Mouse (Mus musculus) forebrain, postnatal 0 days (tissue): ENCODE data around the gene Fam53a. TPM values are rescaled to one million over a fixed set of nuclear protein-coding genes. Genes with fewer than 3 reads are reported as not detected.

Source experiments
- ATAC-seq: fragments of 200-750 bp; cut with Nextera tagmentation; 2 replicates; pipeline ENCODE4 v1.8.0; 2017; ENCODE audit warnings: mild to moderate bottlenecking, moderate library complexity
- DNase-seq: peaks from one replicate; pipeline ENCODE4 v3.0.0-alpha.2; 2015
- H3K27ac ChIP-seq: fragments of 300-500 bp; sonication (generic); 2 replicates; pipeline ENCODE4 v1.5.1; 2014; ENCODE audit warnings: low read depth, mild to moderate bottlenecking, antibody characterized with exemption, low read length, moderate library complexity, mixed read lengths
- H3K27me3 ChIP-seq: fragments of 300-500 bp; sonication (generic); 2 replicates; pipeline ENCODE4 v1.6.1; 2014; ENCODE audit warnings: mild to moderate bottlenecking, low read length, mixed read lengths; ENCODE audit not compliant: insufficient read depth
- H3K36me3 ChIP-seq: fragments of 300-500 bp; sonication (generic); 2 replicates; pipeline ENCODE4 v1.6.1; 2014; ENCODE audit warnings: mild to moderate bottlenecking, moderate library complexity; ENCODE audit not compliant: insufficient read depth
- H3K4me1 ChIP-seq: fragments of 300-500 bp; sonication (generic); 2 replicates; pipeline ENCODE4 v1.6.1; 2014; ENCODE audit warnings: antibody characterized with exemption; ENCODE audit not compliant: insufficient read depth
- H3K4me2 ChIP-seq: fragments of 300-500 bp; sonication (generic); 2 replicates; pipeline ENCODE4 v1.6.1; 2014; ENCODE audit warnings: low read depth, mild to moderate bottlenecking, moderate library complexity
- H3K4me3 ChIP-seq: fragments of 300-500 bp; sonication (generic); 2 replicates; pipeline ENCODE4 v1.5.1; 2014; ENCODE audit warnings: low read depth, low read length, mixed read lengths
- H3K9ac ChIP-seq: fragments of 300-500 bp; sonication (generic); 2 replicates; pipeline ENCODE4 v1.6.1; 2014; ENCODE audit warnings: mild to moderate bottlenecking
- H3K9me3 ChIP-seq: fragments of 300-500 bp; sonication (generic); 2 replicates; pipeline ENCODE4 v1.6.1; 2016; ENCODE audit warnings: low read length
- CTCF ChIP-seq: sonication (generic); IDR thresholded peaks from 2 replicates; pipeline ENCODE4 v1.5.1; 2016; ENCODE audit warnings: antibody characterized with exemption, control low read depth, low read depth
- WGBS: fragments of 180-500 bp; shearing (Covaris S2); extraction: QIAGEN DNeasy Blood & Tissue Kit; methylation state at CpG from one replicate; pipeline ENCODE4 v1.1.7; 2014; 5-methylcytosine and 5-hydroxymethylcytosine counted together
- polyA plus RNA-seq: library from polyadenylated mRNA; unstranded; fragments of >200 nt; fragmentation: Nextera tagmentation; extraction: Ambion mirVana; gene quantifications from 2 replicates; pipeline ENCODE4 v1.2.1, GENCODE M21; 2015
- total RNA-seq: library from RNA; depleted of rRNA; stranded (reverse); fragments of >200 nt; gene quantifications from 2 replicates; pipeline ENCODE4 v1.2.3, GENCODE M21; 2014

The Fam53a gene
- total and polyA plus RNA-seq, 2 experiments from 2014 or later: 36.6 to 37.5 TPM

DNA sequence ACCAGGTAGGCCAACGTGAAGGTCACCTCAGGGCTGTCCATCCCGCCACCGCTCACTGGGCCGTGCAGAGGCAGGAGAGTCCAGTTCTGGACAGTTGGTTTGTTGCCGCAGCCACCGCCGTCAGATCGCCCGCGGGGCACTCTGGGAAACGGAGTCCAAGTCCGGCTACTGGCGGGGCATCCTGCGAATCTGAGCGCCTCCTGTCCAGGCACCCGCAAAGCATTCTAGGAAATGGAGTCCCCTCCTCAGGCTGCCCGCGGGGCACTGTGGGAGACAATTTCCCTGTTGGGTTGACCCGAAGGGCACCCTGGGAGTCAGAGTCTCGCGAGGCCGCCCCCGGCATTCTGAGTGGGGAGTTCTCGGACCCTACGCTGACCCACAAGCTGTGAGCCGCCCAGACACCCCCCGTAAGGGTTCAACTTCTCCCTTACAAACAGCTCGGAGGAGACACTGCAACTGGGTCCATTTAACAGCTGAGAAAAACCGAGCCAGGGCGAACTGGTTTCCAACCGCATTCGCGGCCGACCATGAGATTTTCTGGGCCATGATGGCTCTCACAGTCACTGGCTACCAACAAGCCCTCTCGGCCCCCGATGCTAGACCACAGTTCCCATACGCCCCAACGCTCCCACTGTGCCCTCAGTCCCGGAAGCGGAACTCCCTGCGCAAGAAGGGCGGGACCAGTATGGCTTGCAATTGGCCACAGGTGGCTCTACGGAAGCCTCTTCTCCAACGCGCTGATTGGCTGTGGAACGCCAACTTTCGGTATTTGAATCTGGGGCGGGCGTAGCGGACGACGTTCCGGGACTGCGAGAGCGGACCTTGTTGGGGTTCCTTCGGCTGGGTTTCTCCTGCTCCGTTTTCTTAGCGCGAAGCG, 28.6 kb upstream of the Fam53a start, which contains the start of the genes Tacc3 and Tmem129:
Gene Tacc3, plus strand, starts transcription at position 342 of the 877 bp plus-strand sequence.
Gene Tmem129, minus strand, starts transcription at position 630 of the 877 bp plus-strand sequence.
- Histone ChIP-seq H3K9me3 (no peaks in the 10 kb centered on the region), H3K36me3 (peaks cover 7% of the 10 kb centered on the region; the same call in 1 of the 2 replicates), H3K9ac (peak within 1 kb of the TSS; percentile 81), H3K4me1 (peaks cover 10% of the 10 kb centered on the region), H3K4me2 (peak within 1 kb of the TSS; percentile 95), H3K27me3 (no peaks in the 10 kb centered on the region), H3K27ac (peak within 1 kb of the TSS; percentile 97), H3K4me3 (peak within 1 kb of the TSS; percentile 69)
- TF ChIP-seq CTCF: peak; percentile 30
- WGBS: under 1% methylated on average over 60 of the region's 60 CpGs
- DNase-seq: peak; percentile 98
- ATAC-seq: peak; percentile 98

DNA sequence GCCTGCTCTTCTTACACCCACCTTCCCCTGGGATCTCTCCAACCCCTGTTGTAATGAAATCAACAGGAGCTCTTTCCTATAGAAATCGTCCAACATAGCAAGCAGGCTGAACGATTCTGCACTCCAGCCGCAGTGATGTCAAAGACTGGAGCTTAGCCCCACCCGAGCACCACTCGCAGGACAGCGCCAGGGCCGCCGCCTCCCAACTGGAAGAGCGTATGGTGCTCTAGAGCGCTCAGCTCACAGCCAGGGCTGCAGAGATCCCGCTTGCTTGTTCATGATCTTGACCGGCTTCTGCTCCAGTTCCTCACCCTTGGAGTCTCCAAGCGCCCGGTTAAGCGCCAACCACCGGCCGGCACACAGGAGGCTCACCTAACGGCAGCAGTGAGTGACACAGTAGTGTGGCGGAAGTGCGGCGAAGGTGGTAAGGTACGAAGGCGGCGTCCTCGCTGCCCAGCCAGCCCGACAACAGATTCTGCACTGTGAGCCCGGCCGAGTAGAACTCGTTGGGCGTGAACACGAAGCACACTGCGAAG, 27.9 kb upstream of the Fam53a start:
- 0 out of 2 replicates have a peak, but pooled peaks have one; percentile 1 for TF ChIP-seq CTCF
- peak; percentile 1 for ATAC-seq
- no peak for DNase-seq
- Histone ChIP-seq H3K4me1 (peaks cover 13% of the 10 kb centered on the region), H3K9ac (peak overlapping the region; percentile 81), H3K9me3 (no peaks in the 10 kb centered on the region), H3K4me2 (peak overlapping the region; percentile 95), H3K4me3 (peak overlapping the region; percentile 69), H3K27ac (peak overlapping the region; percentile 97), H3K36me3 (peaks cover 7% of the 10 kb centered on the region; the same call in 1 of the 2 replicates), H3K27me3 (no peaks in the 10 kb centered on the region)
- WGBS: under 1% methylated on average over 32 of the region's 32 CpGs

DNA sequence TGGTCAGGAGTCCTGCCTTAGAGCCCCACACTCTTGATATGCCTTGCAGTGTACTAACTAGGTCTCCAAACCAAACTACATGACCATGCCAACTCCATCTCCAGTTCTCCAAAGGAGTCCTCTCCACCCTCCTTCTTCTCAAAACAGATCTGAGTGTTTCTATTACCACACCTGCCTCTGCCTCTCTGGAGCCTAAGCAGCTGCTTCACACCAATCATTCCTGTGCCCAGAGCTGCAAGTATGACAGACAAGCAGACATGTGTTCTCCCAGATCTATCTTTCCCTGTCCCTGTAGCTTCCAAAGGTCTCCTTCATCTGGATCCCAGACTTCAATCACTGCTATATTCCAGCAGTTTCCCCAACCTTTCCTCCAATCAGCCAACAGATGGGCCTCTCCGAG, 27.3 kb upstream of the Fam53a start:
- Histone ChIP-seq H3K27me3 (no peaks in the 10 kb centered on the region), H3K9me3 (no peaks in the 10 kb centered on the region), H3K4me1 (peaks cover 13% of the 10 kb centered on the region), H3K36me3 (peaks cover 7% of the 10 kb centered on the region; the same call in 1 of the 2 replicates), H3K27ac (no peak overlapping the region), H3K4me2 (peak overlapping the region; percentile 95), H3K9ac (peak overlapping the region; percentile 81), H3K4me3 (peak overlapping the region; percentile 69)
- TF ChIP-seq CTCF: no peak
- 59% methylated on average over 1 of the region's 1 CpGs for WGBS
- DNase-seq: no peak
- ATAC-seq: no peak

DNA sequence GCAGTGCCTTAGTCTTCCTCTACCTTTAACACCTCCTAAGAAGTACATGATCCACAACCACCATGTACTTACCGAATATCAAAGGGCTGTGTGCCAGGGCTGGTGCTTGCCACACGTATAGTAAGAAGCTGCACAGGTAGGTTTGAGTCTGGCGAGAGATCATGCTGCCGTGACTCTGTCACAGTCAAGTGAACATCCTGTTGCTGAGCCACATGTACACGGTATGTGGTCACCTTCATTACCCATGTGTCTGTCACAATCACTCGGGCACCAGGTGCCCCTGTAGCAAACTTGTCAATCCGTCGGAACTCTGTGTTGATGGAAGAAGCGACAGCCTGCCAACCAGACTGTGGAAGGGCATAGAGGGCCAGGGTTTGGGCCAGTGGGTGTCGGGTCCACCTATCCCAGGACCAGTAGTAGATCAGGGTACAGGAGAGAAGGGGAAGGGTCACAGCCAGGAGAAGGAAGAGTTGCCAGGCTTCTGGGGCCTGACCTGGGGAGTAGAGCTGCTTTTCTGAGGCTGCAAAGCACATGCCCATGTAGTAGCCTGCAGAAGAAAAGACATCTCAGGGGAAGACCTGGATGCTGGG, 25.9 kb upstream of the Fam53a start:
- peaks cover 7% of the 10 kb centered on the region; the same call in 1 of the 2 replicates for H3K36me3 ChIP-seq
- 92% methylated on average over 10 of the region's 10 CpGs for WGBS
- no peak overlapping the region for H3K4me2 ChIP-seq
- no peak for TF ChIP-seq CTCF
- ATAC-seq: no peak
- H3K9me3 ChIP-seq: no peaks in the 10 kb centered on the region
- no peak overlapping the region for H3K4me3 ChIP-seq
- no peak for DNase-seq
- no peak overlapping the region for H3K27ac ChIP-seq
- H3K9ac ChIP-seq: no peak overlapping the region
- H3K4me1 ChIP-seq: peaks cover 13% of the 10 kb centered on the region
- no peaks in the 10 kb centered on the region for H3K27me3 ChIP-seq

DNA sequence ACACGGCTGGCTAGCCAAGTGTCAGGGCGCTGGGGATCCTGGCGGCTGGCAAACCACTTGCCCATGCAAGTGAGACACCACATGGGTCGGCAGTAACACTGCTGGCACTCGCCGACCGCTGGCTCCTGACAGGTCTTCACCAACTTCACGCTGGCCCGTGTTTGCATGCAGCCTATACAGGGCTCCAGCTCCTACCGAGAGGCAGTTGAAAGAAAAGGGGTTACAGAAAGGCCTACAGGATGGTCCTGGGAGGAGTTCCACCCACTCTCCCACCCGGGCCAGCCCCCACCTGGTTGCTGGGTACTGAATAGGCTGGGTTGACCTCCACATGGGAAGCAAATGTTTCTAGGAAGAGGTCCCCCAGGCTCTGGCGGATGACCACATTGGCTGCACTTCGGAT, 25.0 kb upstream of the Fam53a start:
- Histone ChIP-seq H3K4me3 (no peak overlapping the region), H3K36me3 (peaks cover 7% of the 10 kb centered on the region; the same call in 1 of the 2 replicates), H3K27ac (no peak overlapping the region), H3K9me3 (no peaks in the 10 kb centered on the region), H3K4me2 (no peak overlapping the region), H3K9ac (no peak overlapping the region), H3K4me1 (peaks cover 13% of the 10 kb centered on the region), H3K27me3 (no peaks in the 10 kb centered on the region)
- DNase-seq (no peak), ATAC-seq (no peak)
- TF ChIP-seq CTCF: no peak
- WGBS: 92% methylated on average over 13 of the region's 13 CpGs

DNA sequence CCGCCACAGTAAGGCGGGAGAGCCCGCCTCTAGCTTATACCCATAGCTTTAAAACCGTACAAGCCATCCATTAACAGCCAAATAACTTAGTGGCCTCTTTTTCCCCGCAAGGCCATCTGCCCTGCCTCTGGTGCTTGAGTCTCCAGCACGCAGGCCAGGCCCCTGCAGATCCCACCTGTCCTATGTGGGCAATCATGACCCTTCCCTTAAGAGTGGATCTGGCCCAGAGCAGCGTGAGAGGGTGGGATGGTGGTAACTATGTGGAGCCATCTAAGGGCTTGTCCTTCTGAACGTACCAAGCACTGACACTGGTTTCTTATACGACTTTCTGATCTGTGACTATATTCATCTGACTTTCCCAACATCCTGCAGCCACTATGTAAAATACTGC, 23.3 kb upstream of the Fam53a start:
- TF ChIP-seq CTCF: no peak
- Histone ChIP-seq H3K9ac (peak overlapping the region; percentile 76), H3K27me3 (no peaks in the 10 kb centered on the region), H3K4me1 (peaks cover 7% of the 10 kb centered on the region), H3K36me3 (peaks cover 9% of the 10 kb centered on the region; the same call in 1 of the 2 replicates), H3K4me3 (peak overlapping the region; percentile 81), H3K4me2 (peak overlapping the region; percentile 62), H3K27ac (peak overlapping the region; percentile 95; the same call in 1 of the 2 replicates), H3K9me3 (no peaks in the 10 kb centered on the region)
- WGBS: 3% methylated on average over 9 of the region's 9 CpGs
- ATAC-seq (no peak), DNase-seq (no peak)
